In genomic region chr5:136049926-136050325, GRCm38 (mm10) we compare ENCODE assay signal across 21 mouse cellular contexts. TPM values are rescaled to one million over a fixed set of nuclear protein-coding genes. Genes with fewer than 3 reads are reported as not detected.
DNase-seq lines count a peak whose midpoint lies in the region; ATAC-seq and TF ChIP-seq lines count a peak whose summit lies in the region.
"Had no signal": no experiment of that assay in that cellular context is flagged by ENCODE, and none has a peak within 500 bp of the region (broad histone marks: within the 10 kb centered on the region; RNA-seq: fewer than 3 reads in every experiment).

No protein-coding gene starts in this region.

- H3K4me2 ChIP-seq in embryonic facial prominence, embryonic 12.5 days (replicated peaks), result no peak overlapping the region
- H3K4me2 ChIP-seq in kidney, embryonic 15.5 days, result no peak overlapping the region
- H3K4me2 ChIP-seq: heart, embryonic 12.5 days; hindbrain, embryonic 14.5 days; intestine, embryonic 15.5 days; limb, embryonic 13.5 days; liver, embryonic 13.5 days; lung, embryonic 14.5 days; midbrain, embryonic 12.5 days; neural tube, embryonic 13.5 days had no signal

- 0 out of 2 replicates have a peak overlapping the region, but pooled peaks have one; percentile 36 for H3K27ac ChIP-seq in embryonic facial prominence, embryonic 12.5 days
- H3K27ac ChIP-seq in embryonic facial prominence, embryonic 10.5 days (replicated peaks), result no peak overlapping the region
- H3K27ac ChIP-seq in kidney, embryonic 15.5 days, result peak overlapping the region; percentile 97
- H3K27ac ChIP-seq: hindbrain, embryonic 14.5 days; intestine, embryonic 15.5 days; limb, embryonic 13.5 days; liver, embryonic 13.5 days; macrophage; midbrain, embryonic 12.5 days; neural tube, embryonic 13.5 days had no signal

- ATAC-seq in embryonic facial prominence, embryonic 12.5 days (ENCODE audit: insufficient number of reproducible peaks, insufficient read depth, low FRiP score, low TSS enrichment), result no peak
- no peak for ATAC-seq in kidney, embryonic 15.5 days (replicated peaks; ENCODE audit: low FRiP score)
- ATAC-seq: intestine, embryonic 15.5 days had no signal

- no peaks in the 10 kb centered on the region for H3K36me3 ChIP-seq in embryonic facial prominence, embryonic 12.5 days
- no peaks in the 10 kb centered on the region for H3K36me3 ChIP-seq in embryonic facial prominence, embryonic 10.5 days (replicated peaks)
- no peaks in the 10 kb centered on the region for H3K36me3 ChIP-seq in kidney, embryonic 15.5 days
- H3K36me3 ChIP-seq in C2C12 (ENCODE audit: control insufficient read depth, insufficient read depth), result no peaks in the 10 kb centered on the region
- H3K36me3 ChIP-seq: heart, embryonic 12.5 days; intestine, embryonic 15.5 days; limb, embryonic 13.5 days; liver, embryonic 13.5 days; midbrain, embryonic 12.5 days; neural tube, embryonic 13.5 days had no signal

- H3K79me3 ChIP-seq in C2C12 (ENCODE audit: low read depth), result no peaks in the 10 kb centered on the region

- DNase-seq in embryonic facial prominence, embryonic 10.5 days (ENCODE audit: low spot score), result no peak
- no peak for DNase-seq in kidney, adult 18-20 months
- DNase-seq in embryo, embryonic 11 days, result peak; percentile 20
- no peak for DNase-seq in lung, postnatal 25 days (ENCODE audit: low spot score)
- no peak for DNase-seq in cerebellum, adult 11 months
- DNase-seq: cerebellum, adult 18-20 months; cerebellum, postnatal 25 days; liver, embryonic 13.5 days; lung, embryonic 14.5 days; thymus, adult 18-20 months; thymus, postnatal 4 days had no signal

- no peak overlapping the region for H3K9ac ChIP-seq in embryonic facial prominence, embryonic 12.5 days
- H3K9ac ChIP-seq in kidney, embryonic 15.5 days, result no peak overlapping the region
- H3K9ac ChIP-seq: heart, embryonic 12.5 days; hindbrain, embryonic 14.5 days; intestine, embryonic 15.5 days; limb, embryonic 13.5 days; liver, embryonic 13.5 days; lung, embryonic 14.5 days; midbrain, embryonic 12.5 days; neural tube, embryonic 13.5 days had no signal

- no peaks in the 10 kb centered on the region for H3K9me3 ChIP-seq in embryonic facial prominence, embryonic 12.5 days
- no peaks in the 10 kb centered on the region for H3K9me3 ChIP-seq in embryonic facial prominence, embryonic 10.5 days
- no peaks in the 10 kb centered on the region for H3K9me3 ChIP-seq in kidney, embryonic 15.5 days (replicated peaks)
- H3K9me3 ChIP-seq: heart, embryonic 12.5 days; intestine, embryonic 15.5 days; limb, embryonic 13.5 days; liver, embryonic 13.5 days; midbrain, embryonic 12.5 days; neural tube, embryonic 13.5 days had no signal

- H3K4me1 ChIP-seq in embryonic facial prominence, embryonic 12.5 days, result peaks cover 12% of the 10 kb centered on the region
- H3K4me1 ChIP-seq in embryonic facial prominence, embryonic 10.5 days, result peaks cover 31% of the 10 kb centered on the region
- H3K4me1 ChIP-seq in kidney, embryonic 15.5 days, result peaks cover 60% of the 10 kb centered on the region
- H3K4me1 ChIP-seq: liver, embryonic 13.5 days had no signal

- no peaks in the 10 kb centered on the region for H3K79me2 ChIP-seq in C2C12 (ENCODE audit: control insufficient read depth, insufficient read depth)

- no peak overlapping the region for H3ac ChIP-seq in C2C12 (ENCODE audit: control insufficient read depth, insufficient read length, low read depth)

- no peak for TF ChIP-seq CTCF in C2C12 (IDR thresholded peaks at IDR 0.05; ENCODE audit: control insufficient read depth, insufficient read depth, insufficient read length)

- no peak overlapping the region for H3K4me3 ChIP-seq in embryonic facial prominence, embryonic 12.5 days
- H3K4me3 ChIP-seq in embryonic facial prominence, embryonic 10.5 days, result no peak overlapping the region
- no peak overlapping the region for H3K4me3 ChIP-seq in kidney, embryonic 15.5 days (replicated peaks)
- H3K4me3 ChIP-seq in C2C12 (ENCODE audit: insufficient read depth, poor library complexity, severe bottlenecking), result no peak overlapping the region
- H3K4me3 ChIP-seq: heart, embryonic 12.5 days; intestine, embryonic 15.5 days; limb, embryonic 13.5 days; liver, embryonic 13.5 days; midbrain, embryonic 12.5 days; neural tube, embryonic 13.5 days had no signal

- WGBS in embryonic facial prominence, embryonic 12.5 days, result 77% methylated on average over 6 of the region's 6 CpGs
- 78% methylated on average over 6 of the region's 6 CpGs for WGBS in embryonic facial prominence, embryonic 10.5 days
- 13% methylated on average over 6 of the region's 6 CpGs for WGBS in kidney, embryonic 15.5 days

- no peaks in the 10 kb centered on the region for H3K27me3 ChIP-seq in embryonic facial prominence, embryonic 12.5 days
- no peaks in the 10 kb centered on the region for H3K27me3 ChIP-seq in embryonic facial prominence, embryonic 10.5 days (replicated peaks; ENCODE audit: low read depth, poor library complexity, severe bottlenecking)
- H3K27me3 ChIP-seq in kidney, embryonic 15.5 days, result no peaks in the 10 kb centered on the region
- H3K27me3 ChIP-seq in C2C12 (ENCODE audit: control insufficient read depth, insufficient read depth, insufficient read length), result no peaks in the 10 kb centered on the region
- H3K27me3 ChIP-seq: heart, embryonic 12.5 days; intestine, embryonic 15.5 days; limb, embryonic 13.5 days; liver, embryonic 13.5 days; midbrain, embryonic 12.5 days; neural tube, embryonic 13.5 days had no signal

TF ChIP-seq in C2C12, 6 proteins besides CTCF, POLR2A, EP300 and RAD21:
- TF ChIP-seq FOSL1 (IDR thresholded peaks at IDR 0.05; ENCODE audit: insufficient read depth, low read length, poor library complexity, severe bottlenecking), result peak; percentile 69
- no peak for TF ChIP-seq USF1 (IDR thresholded peaks at IDR 0.05; ENCODE audit: low read depth)

RNA-seq across cellular contexts. Expression of gene Upk3bl, which starts 4.4 kb away (rescaled TPM):
- polyA plus RNA-seq in embryonic facial prominence, embryonic 12.5 days (2016; fragmentation: Nextera tagmentation; extraction: Ambion mirVana), result 8.7 and 9.8 TPM in 2 replicates
- polyA plus RNA-seq in embryonic facial prominence, embryonic 10.5 days (2016; fragmentation: Nextera tagmentation; extraction: Ambion mirVana), result 6.0 and 6.7 TPM in 2 replicates
- 2.8 and 3.2 TPM in 2 replicates for polyA plus RNA-seq in kidney, embryonic 15.5 days (2015; fragmentation: Nextera tagmentation; extraction: Ambion mirVana)
- polyA plus RNA-seq in C2C12 (2012; fragmentation: generic; extraction: Trizol), result 0.11 TPM
- polyA plus RNA-seq: hindbrain, embryonic 14.5 days; macrophage; neural tube, embryonic 13.5 days had no signal

RNA-seq across cellular contexts. Expression of gene Upk3b, which starts 11.6 kb away (rescaled TPM):
- polyA plus RNA-seq in embryonic facial prominence, embryonic 12.5 days (2016; fragmentation: Nextera tagmentation; extraction: Ambion mirVana), result 0.18 and 0.91 TPM in 2 replicates
- 0.32 and 0.78 TPM in 2 replicates for polyA plus RNA-seq in embryonic facial prominence, embryonic 10.5 days (2016; fragmentation: Nextera tagmentation; extraction: Ambion mirVana)
- polyA plus RNA-seq in kidney, embryonic 15.5 days (2015; fragmentation: Nextera tagmentation; extraction: Ambion mirVana), result 2.6 and 5.9 TPM in 2 replicates
- polyA plus RNA-seq in C2C12 (2012; fragmentation: generic; extraction: Trizol), result 0.01 TPM
- polyA plus RNA-seq: hindbrain, embryonic 14.5 days; macrophage had no signal

RNA-seq across cellular contexts. Expression of gene Rasa4, which starts 33.8 kb away (rescaled TPM):
- polyA plus RNA-seq in embryonic facial prominence, embryonic 12.5 days (2016; fragmentation: Nextera tagmentation; extraction: Ambion mirVana), result 13.1 and 13.7 TPM in 2 replicates
- 2.4 and 4.7 TPM in 2 replicates for polyA plus RNA-seq in embryonic facial prominence, embryonic 10.5 days (2016; fragmentation: Nextera tagmentation; extraction: Ambion mirVana)
- 15.4 and 18.5 TPM in 2 replicates for polyA plus RNA-seq in kidney, embryonic 15.5 days (2015; fragmentation: Nextera tagmentation; extraction: Ambion mirVana)
- polyA plus RNA-seq in C2C12 (2012; fragmentation: generic; extraction: Trizol), result 37.6 TPM

RNA-seq across cellular contexts. Expression of gene Dtx2, which starts 55.3 kb away (rescaled TPM):
- 33.8 and 38.9 TPM in 2 replicates for polyA plus RNA-seq in embryonic facial prominence, embryonic 12.5 days (2016; fragmentation: Nextera tagmentation; extraction: Ambion mirVana)
- 38.5 and 39.2 TPM in 2 replicates for polyA plus RNA-seq in embryonic facial prominence, embryonic 10.5 days (2016; fragmentation: Nextera tagmentation; extraction: Ambion mirVana)
- polyA plus RNA-seq in kidney, embryonic 15.5 days (2015; fragmentation: Nextera tagmentation; extraction: Ambion mirVana), result 29.4 and 29.9 TPM in 2 replicates
- 20.3 TPM for polyA plus RNA-seq in C2C12 (2012; fragmentation: generic; extraction: Trizol)
